17 mouse cellular contexts compared by ENCODE assay signal in genomic region chr2:45836546-45837221, GRCm38 (mm10).
"Had no signal": no experiment of that assay in that cellular context is flagged by ENCODE, and none has a peak within 500 bp of the region (broad histone marks: within the 10 kb centered on the region; RNA-seq: fewer than 3 reads in every experiment).

No protein-coding gene starts in this region.

- H3K4me3 ChIP-seq: layer of hippocampus, adult 2 months; limb, embryonic 10.5 days; limb, embryonic 13.5 days; megakaryocyte, embryonic 14.5 days; midbrain, embryonic 10.5 days had no signal

- H3K27ac ChIP-seq: kidney, postnatal 0 days; layer of hippocampus, adult 2 months; limb, embryonic 10.5 days; limb, embryonic 13.5 days; liver, embryonic 14.5 days; macrophage; midbrain, embryonic 10.5 days had no signal

- H3K27me3 ChIP-seq: limb, embryonic 13.5 days; megakaryocyte, embryonic 14.5 days had no signal

- H3K4me2 ChIP-seq: limb, embryonic 13.5 days; lung, embryonic 14.5 days had no signal

- H3K36me3 ChIP-seq: limb, embryonic 10.5 days; limb, embryonic 13.5 days; midbrain, embryonic 10.5 days had no signal

- H3K4me1 ChIP-seq: limb, embryonic 10.5 days; limb, embryonic 13.5 days; midbrain, embryonic 10.5 days had no signal

- H3K9me3 ChIP-seq: limb, embryonic 10.5 days; limb, embryonic 13.5 days; megakaryocyte, embryonic 14.5 days; midbrain, embryonic 10.5 days had no signal

- H3K9ac ChIP-seq: limb, embryonic 13.5 days; liver, embryonic 14.5 days; liver, postnatal 0 days; lung, embryonic 14.5 days had no signal

- DNase-seq: kidney, postnatal 25 days; layer of hippocampus, adult 9-11 months; liver; liver, postnatal 0 days; lung, embryonic 14.5 days; thymus, adult 18-20 months; thymus, postnatal 36 days had no signal

- ATAC-seq: liver, postnatal 0 days; lung, postnatal 0 days; midbrain, embryonic 16.5 days had no signal
